Mouse (Mus musculus) gastrocnemius, adult 8-10 months (tissue): Measurements from ENCODE around the gene Hist1h3a. TPM values are rescaled to one million over a fixed set of nuclear protein-coding genes. Genes with fewer than 3 reads are reported as not detected.
A peak's percentile ranks its signal among the peaks of the same experiment; 100 is the strongest.
"Not testable (repeated sequence)": the region's sequence is repeated elsewhere in the genome, so short reads cannot be mapped to it uniquely, and the experiment has no call there.

ENCODE experiments used
- DNase-seq, 2 experiments: peaks; one replicate each; pipeline ENCODE4 v3.0.0; 2022; ENCODE audit warnings: low spot score in 2 of 2
- total RNA-seq, 4 experiments: library from RNA; stranded (reverse); gene quantifications; 2 replicates each; pipeline ENCODE4 v1.2.4; 2022

Gene Hist1h3a
- total RNA-seq, 4 experiments from 2014 or later: 3.7 to 6.9 (median 4.3) TPM

- no peak for DNase-seq
Observed at GRCm38 (mm10) chr13:23759251-23759771, 2.9 kb downstream of the Hist1h3a start.

DNA sequence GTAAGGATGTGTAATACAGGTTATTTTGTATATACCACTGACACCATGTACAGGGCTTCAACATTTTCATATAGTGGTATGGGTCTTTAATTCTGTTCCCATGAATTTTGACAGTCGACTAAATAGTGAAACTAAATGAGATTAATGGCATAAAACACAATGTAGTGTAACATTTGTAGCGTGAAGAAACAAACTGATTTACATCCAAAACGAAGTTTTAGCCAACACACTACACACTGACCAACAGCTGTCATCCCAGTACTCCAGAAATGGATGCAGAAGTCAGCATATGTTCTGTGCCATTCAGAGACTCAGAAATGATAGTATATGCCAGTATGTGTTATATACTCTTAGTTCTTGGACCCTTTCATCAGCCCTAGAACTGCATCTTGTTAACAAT lies 4.3 kb downstream of the Hist1h3a start:
- no peak for DNase-seq

- no peak for DNase-seq
Observed at GRCm38 (mm10) chr13:23757211-23757773, 4.9 kb downstream of the Hist1h3a start.

DNA sequence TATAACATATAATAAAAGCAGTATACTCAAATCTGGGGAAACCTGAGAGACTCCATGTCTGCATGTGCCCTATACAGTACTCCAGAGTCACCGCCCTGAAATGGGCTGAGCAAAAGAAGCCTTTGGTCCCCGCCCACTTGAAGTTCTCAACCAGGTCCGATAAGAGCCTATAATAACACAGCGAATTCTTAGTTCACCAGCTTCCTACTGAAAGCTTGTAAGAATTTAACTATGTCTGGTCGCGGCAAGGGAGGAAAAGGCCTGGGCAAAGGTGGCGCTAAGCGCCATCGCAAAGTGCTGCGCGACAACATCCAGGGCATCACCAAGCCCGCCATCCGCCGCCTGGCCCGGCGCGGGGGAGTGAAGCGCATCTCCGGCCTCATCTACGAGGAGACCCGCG lies 5.4 kb downstream of the Hist1h3a start, which contains the start of gene Hist1h4b:
TSS of gene Hist1h4b (plus strand) at position 224 of the 400 bp plus-strand sequence.
- DNase-seq: peak in 1 of 2 experiments; percentile 17

DNA sequence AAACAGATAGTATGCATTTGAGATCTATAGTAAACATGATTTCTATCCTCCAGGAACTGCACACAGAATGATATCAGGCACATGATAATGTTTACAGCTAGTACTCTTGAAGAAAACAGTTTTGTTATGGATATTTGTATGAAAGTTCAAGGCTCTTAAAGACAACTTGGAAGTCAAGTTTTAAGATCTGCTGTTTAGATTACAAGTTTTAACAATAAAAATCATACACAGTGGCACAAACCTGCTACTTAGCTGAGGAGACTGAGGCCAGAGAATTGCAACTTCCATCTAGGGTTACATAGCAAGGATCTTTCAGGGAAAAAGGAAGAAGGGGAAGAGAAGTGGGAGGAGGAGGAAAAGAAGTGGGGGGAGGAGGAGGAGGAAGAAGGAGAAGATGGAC lies 7.2 kb downstream of the Hist1h3a start:
- no peak for DNase-seq

DNA sequence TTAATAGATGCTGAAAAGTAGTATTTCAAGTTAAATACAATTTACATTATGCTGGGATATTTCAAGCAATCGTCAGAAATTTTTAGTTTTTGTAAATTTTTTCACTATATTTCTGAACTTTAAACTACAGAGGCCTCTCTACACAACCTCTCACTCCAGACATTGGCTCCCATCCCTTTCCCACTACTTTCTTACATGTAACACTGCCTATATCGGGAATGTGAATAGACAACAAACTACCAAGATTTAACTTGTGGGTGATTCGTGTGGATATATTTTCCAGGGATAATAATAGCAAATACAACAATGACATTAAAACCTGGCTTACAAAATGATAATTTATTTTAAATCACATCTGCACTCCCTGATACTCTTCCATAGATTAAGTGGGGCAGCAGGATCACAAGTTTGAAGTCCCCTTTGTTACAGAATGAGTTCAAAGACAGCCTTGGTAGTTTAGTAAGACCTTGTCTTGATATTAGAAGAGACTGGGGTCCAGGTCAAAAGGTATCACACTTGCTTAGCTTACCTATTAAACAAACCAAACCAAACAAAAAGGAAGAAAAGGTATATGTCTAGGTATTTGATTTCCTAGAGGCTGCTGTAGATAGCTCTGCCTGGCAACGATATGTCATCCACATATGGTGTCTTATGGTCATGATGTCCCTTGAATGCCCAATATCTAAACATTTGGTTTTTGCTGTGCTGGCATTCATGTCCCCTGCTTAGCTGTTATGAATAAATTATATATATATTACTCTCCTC lies 8.7 kb downstream of the Hist1h3a start:
- no peak for DNase-seq

DNA sequence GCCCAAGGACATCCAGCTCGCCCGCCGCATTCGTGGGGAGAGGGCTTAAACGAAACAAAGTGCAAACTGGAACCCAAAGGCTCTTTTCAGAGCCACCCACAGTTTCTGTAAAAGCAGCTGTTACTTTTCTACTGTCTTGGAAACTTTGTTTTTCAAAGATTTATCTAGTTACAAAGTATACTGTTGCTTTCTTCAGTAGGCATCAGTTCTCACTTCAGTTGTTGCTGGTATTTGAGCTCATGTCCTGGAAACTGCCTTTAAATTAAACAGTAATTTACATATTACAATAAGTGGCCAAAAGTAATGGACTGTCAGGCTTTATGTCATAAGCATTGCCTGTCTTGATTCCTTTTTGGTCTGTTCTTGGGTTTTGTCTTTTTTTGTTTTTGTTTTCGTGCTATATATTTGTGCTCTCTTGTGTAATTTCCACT lies 9.4 kb downstream of the Hist1h3a start:
- DNase-seq: no peak

- DNase-seq: peak in 1 of 2 experiments; percentile 31
Observed at GRCm38 (mm10) chr13:23752067-23752741, 10.0 kb downstream of the Hist1h3a start, which contains the start of gene Hist1h3b. Hist1h3b (plus strand) TSS chr13:23752267.

GRCm38 (mm10) chr13:23751478-23751956 lies 10.7 kb downstream of the Hist1h3a start:
- no peak for DNase-seq

DNA sequence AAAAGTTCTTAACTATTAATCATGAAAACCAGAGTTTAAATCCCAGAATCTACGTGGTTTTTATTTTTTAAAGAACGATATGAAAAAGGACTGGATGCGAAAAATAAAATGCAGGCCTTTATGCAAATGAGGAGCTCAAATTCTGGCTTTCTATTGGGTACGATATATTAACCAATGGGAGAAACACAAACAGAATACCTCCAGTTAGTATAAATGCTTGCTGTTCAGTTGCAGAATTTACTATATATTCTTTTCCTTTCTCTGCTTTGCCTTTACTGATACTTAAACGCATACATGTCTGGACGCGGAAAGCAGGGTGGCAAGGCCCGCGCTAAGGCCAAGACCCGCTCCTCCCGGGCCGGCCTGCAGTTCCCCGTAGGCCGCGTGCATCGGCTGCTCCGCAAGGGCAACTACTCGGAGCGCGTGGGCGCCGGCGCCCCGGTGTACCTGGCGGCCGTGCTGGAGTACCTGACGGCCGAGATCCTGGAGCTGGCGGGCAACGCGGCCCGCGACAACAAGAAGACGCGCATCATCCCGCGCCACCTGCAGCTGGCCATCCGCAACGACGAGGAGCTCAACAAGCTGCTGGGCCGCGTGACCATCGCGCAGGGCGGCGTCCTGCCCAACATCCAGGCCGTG lies 11.2 kb downstream of the Hist1h3a start, which contains the start of gene Hist1h2ab:
TSS of gene Hist1h2ab (plus strand) at position 288 of the 639 bp plus-strand sequence.
- DNase-seq: not testable (repeated sequence)

DNA sequence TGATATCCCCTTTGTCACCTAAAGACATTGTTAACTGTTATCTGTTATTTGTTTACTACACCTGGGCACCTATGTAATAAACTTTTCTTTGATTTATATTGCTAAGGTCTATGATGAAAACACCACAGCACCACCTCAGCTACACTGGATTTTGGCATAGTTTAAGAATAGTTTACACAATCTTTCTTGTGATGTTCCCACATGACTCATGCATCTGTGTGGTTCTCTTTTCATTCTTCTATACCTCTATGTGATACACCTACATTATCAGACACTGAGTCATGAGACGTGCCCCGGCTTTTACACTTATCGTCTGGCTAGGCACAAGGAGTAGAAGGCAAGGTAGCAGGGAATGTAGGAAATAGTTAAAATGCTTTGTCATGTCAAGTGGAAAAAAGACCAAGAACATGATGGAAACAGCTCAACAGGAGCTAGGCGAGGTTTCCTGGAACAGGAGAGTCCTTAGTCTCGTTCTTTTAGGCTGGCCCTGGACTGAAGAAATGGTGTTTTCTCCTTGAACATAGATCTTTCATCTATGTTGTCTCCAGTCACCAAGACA lies 12.5 kb downstream of the Hist1h3a start:
- no peak for DNase-seq

- DNase-seq: no peak
Observed at GRCm38 (mm10) chr13:23747892-23748288, 14.3 kb downstream of the Hist1h3a start.

GRCm38 (mm10) chr13:23747081-23747891 lies 14.9 kb downstream of the Hist1h3a start:
- DNase-seq: no peak

- peak; percentile 29 to 50 for DNase-seq
Observed at GRCm38 (mm10) chr13:23746201-23747080, 15.7 kb downstream of the Hist1h3a start, which contains the start of gene Hist1h2bb. Hist1h2bb (plus strand) TSS chr13:23746734.

DNA sequence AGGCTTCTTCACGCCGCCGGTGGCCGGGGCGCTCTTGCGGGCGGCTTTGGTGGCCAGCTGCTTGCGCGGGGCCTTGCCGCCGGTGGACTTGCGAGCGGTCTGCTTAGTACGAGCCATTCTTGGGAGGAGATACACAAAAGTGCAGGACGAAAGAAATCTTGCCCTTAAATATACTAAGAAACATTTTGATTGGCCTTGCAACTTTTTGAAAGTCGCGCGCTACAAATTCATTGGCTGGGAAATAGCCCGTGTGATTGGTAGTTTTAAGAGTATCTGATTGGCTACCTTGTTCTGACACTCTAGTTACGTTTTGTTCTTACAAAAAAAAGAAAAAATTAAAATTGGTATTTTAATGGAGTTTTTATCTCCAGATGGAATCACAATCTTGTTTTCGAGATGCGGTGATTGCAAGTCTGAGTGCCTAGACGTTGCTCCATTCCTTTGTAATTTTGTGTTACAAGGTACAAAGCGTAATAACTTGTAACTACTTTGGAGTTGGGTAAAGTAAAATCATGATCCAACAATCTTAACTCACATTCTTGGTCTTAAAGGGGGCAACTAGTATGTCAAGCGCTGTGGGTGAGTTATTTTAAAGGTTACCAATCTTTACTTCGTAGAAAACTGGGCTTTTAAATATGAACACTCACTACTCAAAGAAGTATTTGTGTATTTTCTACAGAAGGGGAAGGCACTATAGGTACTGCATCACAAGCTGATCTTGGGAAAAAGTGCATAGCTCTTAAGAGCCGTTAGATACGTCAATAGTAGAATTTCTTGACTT lies 16.6 kb downstream of the Hist1h3a start, which contains the start of gene Hist1h3c:
TSS of gene Hist1h3c (minus strand) at position 222 of the 781 bp plus-strand sequence.
- peak; percentile 53 to 59 for DNase-seq

GRCm38 (mm10) chr13:23744421-23745380 lies 17.5 kb downstream of the Hist1h3a start:
- no peak for DNase-seq

DNA sequence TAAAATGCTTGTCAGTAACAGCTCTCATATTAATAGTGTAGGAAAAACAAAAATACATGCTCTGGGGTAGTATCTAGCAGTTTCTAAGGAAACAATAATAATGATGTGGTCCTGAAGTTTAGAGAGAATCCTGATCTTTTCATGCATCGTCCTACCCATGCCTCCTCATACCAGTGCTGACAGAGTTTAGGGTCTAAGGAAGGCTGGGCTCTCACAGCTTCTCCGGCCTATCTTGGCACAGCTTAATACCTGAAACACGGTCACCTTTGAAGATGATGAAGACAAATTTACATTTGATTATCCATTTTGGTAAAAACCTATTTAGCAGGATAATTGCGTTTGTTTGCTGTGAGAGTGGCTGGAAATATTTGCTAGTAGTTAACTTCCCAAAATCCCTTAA lies 18.2 kb downstream of the Hist1h3a start:
- DNase-seq: no peak
